Mouse (Mus musculus): ENCODE results near the gene Tmem80.

The Tmem80 gene

DNA sequence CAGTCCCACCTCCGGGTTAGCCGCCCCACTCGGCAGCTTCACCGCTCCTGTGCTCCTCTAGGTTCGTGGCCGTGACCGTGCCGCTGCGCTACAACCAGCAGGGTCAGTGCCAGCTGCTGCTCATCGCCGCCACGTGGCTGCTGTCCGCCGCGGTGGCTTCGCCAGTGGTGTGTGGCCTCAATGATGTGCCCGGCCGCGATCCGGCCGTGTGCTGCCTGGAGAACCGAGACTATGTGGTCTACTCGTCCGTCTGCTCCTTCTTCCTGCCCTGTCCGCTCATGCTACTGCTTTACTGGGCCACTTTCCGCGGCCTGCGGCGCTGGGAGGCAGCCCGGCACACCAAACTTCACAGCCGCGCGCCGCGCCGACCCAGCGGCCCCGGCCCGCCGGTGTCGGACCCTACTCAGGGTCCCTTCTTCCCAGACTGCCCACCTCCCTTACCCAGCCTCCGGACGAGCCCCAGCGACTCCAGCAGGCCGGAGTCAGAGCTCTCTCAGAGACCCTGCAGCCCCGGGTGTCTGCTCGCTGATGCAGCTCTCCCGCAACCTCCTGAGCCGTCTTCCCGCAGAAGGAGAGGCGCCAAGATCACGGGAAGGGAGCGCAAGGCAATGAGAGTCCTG, 33.6 kb upstream of the Tmem80 start:
- no peaks in the 10 kb centered on the region for H3K9me3 ChIP-seq (ENCODE audit: low read length)
- peaks cover 66% of the 10 kb centered on the region for H3K27me3 ChIP-seq (ENCODE audit: insufficient read depth, low read length)
- peaks cover 26% of the 10 kb centered on the region for H3K36me3 ChIP-seq (ENCODE audit: insufficient read depth, low read length)
- TF ChIP-seq POU5F1 (IDR thresholded peaks at IDR 0.05; ENCODE audit: borderline replicate concordance, low read length): no peak
- no peak for TF ChIP-seq NANOG (IDR thresholded peaks at IDR 0.05; ENCODE audit: borderline replicate concordance, low read length)
- no peak for TF ChIP-seq CTCF (conservative IDR thresholded peaks at IDR 0.05; ENCODE audit: low read length)
- peak overlapping the region; percentile 73 for H3K4me3 ChIP-seq (replicated peaks; ENCODE audit: low read length)
- H3K4me1 ChIP-seq (replicated peaks; ENCODE audit: low read depth, low read length): peaks cover 34% of the 10 kb centered on the region

DNA sequence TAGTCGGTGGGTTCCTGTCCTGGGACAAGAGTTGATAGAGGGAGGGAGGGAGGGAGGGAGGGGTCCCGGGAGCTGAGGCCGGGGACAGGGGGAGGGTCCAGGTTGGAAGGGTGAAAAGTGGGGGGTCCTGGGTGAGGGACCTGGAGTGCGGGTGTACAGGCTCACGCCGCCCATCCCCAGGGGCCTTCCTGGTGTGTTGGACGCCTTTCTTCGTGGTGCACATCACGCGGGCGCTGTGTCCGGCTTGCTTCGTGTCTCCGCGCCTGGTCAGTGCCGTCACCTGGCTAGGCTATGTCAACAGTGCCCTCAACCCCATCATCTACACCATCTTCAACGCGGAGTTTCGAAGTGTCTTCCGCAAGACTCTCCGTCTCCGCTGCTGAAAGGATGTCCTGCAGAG, 33.1 kb upstream of the Tmem80 start:
- Histone ChIP-seq H3K4me1 (replicated peaks; ENCODE audit: low read depth, low read length) (peaks cover 34% of the 10 kb centered on the region), H3K9me3 (ENCODE audit: low read length) (no peaks in the 10 kb centered on the region), H3K27me3 (ENCODE audit: insufficient read depth, low read length) (peaks cover 66% of the 10 kb centered on the region), H3K4me3 (replicated peaks; ENCODE audit: low read length) (peak overlapping the region; percentile 73), H3K36me3 (ENCODE audit: insufficient read depth, low read length) (peaks cover 32% of the 10 kb centered on the region)
- TF ChIP-seq CTCF (conservative IDR thresholded peaks at IDR 0.05; ENCODE audit: low read length): no peak
- TF ChIP-seq POU5F1 (IDR thresholded peaks at IDR 0.05; ENCODE audit: borderline replicate concordance, low read length): no peak
- TF ChIP-seq NANOG (IDR thresholded peaks at IDR 0.05; ENCODE audit: borderline replicate concordance, low read length): no peak

DNA sequence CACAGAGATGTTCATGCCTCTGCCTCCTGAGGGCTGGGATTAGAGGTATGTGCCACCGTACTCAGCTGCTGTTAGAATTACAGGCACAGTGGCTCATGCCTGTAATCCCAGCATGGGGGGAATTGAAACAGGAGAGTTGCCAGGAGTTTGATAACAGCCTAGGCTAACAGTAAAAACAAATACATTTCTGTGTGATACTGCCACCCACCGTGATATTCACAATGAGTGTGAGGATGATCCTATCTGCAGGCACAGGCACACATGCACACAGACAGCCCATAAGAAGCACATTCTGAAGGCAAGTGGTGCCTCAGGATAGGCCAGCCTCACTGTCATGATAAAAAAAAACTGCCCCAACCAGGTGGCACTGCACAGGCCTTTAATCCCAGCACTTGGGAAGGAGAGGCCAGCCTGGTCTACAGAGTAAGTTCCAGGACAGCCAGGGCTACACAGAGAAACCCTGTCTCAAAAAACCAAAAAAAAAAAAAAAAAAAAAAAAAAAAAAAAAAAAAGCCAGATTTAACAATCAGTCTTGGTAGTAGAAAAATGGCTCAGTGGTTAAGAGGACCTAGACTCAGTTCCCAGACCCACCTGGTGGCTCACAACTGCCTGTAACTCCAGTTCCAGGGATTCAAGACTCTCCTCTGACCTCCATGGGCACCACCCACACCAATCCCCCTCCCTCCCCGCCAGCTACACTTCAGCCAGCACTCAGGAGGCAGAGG, 29.5 kb upstream of the Tmem80 start:
- TF ChIP-seq CTCF (conservative IDR thresholded peaks at IDR 0.05; ENCODE audit: low read length): no peak
- no peak for TF ChIP-seq POU5F1 (IDR thresholded peaks at IDR 0.05; ENCODE audit: borderline replicate concordance, low read length)
- TF ChIP-seq NANOG (IDR thresholded peaks at IDR 0.05; ENCODE audit: borderline replicate concordance, low read length): no peak

DNA sequence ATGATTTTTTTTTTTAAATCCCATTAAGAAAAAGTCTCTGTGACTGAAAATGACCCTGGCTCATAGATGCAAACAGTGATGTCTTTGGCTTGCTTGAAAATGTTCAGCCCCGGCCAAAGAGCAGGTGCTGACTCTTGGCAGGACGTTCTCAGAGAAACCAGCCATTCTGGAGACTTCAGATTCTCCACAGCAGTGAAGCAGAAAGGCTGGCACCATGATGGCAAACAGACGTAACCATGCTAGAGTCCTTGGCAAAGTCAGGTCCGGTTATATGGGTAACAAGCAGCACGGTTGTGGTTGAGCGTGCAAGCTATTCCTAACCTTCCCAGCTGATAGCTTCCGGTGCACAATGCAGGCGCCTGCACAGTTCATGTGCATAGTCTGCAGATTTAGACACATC, 28.4 kb upstream of the Tmem80 start:
- no peaks in the 10 kb centered on the region for H3K9me3 ChIP-seq (ENCODE audit: low read length)
- no peak overlapping the region for H3K4me3 ChIP-seq (replicated peaks; ENCODE audit: low read length)
- peaks cover 78% of the 10 kb centered on the region for H3K36me3 ChIP-seq (ENCODE audit: insufficient read depth, low read length)
- H3K27me3 ChIP-seq (ENCODE audit: insufficient read depth, low read length): peaks cover 22% of the 10 kb centered on the region
- peaks cover 11% of the 10 kb centered on the region for H3K4me1 ChIP-seq (replicated peaks; ENCODE audit: low read depth, low read length)
- TF ChIP-seq POU5F1 (IDR thresholded peaks at IDR 0.05; ENCODE audit: borderline replicate concordance, low read length) (no peak), NANOG (IDR thresholded peaks at IDR 0.05; ENCODE audit: borderline replicate concordance, low read length) (no peak), CTCF (conservative IDR thresholded peaks at IDR 0.05; ENCODE audit: low read length) (no peak)

More for the DNA sequence above, 29.5 kb upstream of the Tmem80 start:
- Histone ChIP-seq H3K4me1 (replicated peaks; ENCODE audit: low read depth, low read length) (peaks cover 20% of the 10 kb centered on the region), H3K9me3 (ENCODE audit: low read length) (no peaks in the 10 kb centered on the region), H3K36me3 (ENCODE audit: insufficient read depth, low read length) (peaks cover 68% of the 10 kb centered on the region), H3K27me3 (ENCODE audit: insufficient read depth, low read length) (peaks cover 33% of the 10 kb centered on the region), H3K4me3 (replicated peaks; ENCODE audit: low read length) (no peak overlapping the region)

DNA sequence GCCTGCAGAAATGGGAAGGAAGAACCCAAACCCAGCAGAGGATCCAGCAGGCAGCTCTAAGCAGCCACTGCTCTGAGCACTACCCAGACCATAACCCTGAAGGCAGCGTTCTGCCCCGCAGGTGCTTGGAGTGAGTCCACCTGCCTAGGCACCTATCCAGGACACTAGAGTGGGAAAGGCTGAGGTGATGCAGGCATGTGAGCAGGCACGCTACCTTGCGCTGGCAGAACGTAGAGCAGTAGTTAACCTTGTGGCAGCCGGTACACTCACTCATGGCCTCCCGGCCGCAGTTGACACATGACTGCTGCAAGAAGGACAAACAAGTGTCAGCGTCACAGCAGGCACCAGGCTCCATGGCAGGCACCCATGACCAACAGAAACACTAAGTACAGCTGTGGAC, 26.2 kb upstream of the Tmem80 start:
- no peaks in the 10 kb centered on the region for H3K9me3 ChIP-seq (ENCODE audit: low read length)
- TF ChIP-seq POU5F1 (IDR thresholded peaks at IDR 0.05; ENCODE audit: borderline replicate concordance, low read length) (no peak), NANOG (IDR thresholded peaks at IDR 0.05; ENCODE audit: borderline replicate concordance, low read length) (no peak), CTCF (conservative IDR thresholded peaks at IDR 0.05; ENCODE audit: low read length) (no peak)
- H3K36me3 ChIP-seq (ENCODE audit: insufficient read depth, low read length): peaks cover 97% of the 10 kb centered on the region
- H3K4me3 ChIP-seq (replicated peaks; ENCODE audit: low read length): no peak overlapping the region
- H3K27me3 ChIP-seq (ENCODE audit: insufficient read depth, low read length): no peaks in the 10 kb centered on the region
- H3K4me1 ChIP-seq (replicated peaks; ENCODE audit: low read depth, low read length): no peaks in the 10 kb centered on the region

DNA sequence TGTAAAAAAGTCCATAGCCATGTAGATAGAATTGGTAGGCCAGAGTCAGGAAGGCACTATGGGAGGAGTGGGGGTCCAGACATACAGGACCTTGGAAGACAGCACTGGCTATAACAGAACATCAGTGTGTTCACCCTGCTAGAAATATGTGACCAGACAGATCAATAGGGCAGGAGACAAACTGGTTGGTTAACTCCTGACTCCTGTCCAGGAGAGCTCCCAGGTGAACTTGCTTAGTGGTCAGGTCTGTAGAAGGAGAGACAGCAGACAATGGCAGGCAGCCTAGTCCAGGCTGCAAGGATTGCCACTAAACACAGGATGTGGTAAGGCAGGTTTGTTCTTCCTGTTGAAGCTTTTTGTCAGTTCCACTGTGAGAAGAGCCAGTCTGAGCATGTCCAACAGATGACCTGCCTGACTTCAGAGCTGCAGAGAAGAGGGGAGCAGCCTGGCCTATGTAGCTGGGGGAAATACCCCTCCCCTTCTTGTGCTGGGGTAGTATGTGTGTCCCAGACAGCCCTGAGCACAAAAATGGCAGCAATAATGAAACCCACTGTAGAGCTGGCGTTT, 24.8 kb upstream of the Tmem80 start:
- H3K4me3 ChIP-seq (replicated peaks; ENCODE audit: low read length): no peak overlapping the region
- H3K36me3 ChIP-seq (ENCODE audit: insufficient read depth, low read length): peaks cover 97% of the 10 kb centered on the region
- no peaks in the 10 kb centered on the region for H3K9me3 ChIP-seq (ENCODE audit: low read length)
- H3K4me1 ChIP-seq (replicated peaks; ENCODE audit: low read depth, low read length): no peaks in the 10 kb centered on the region
- TF ChIP-seq CTCF (conservative IDR thresholded peaks at IDR 0.05; ENCODE audit: low read length): no peak
- TF ChIP-seq POU5F1 (IDR thresholded peaks at IDR 0.05; ENCODE audit: borderline replicate concordance, low read length): no peak
- no peak for TF ChIP-seq NANOG (IDR thresholded peaks at IDR 0.05; ENCODE audit: borderline replicate concordance, low read length)
- H3K27me3 ChIP-seq (ENCODE audit: insufficient read depth, low read length): no peaks in the 10 kb centered on the region

DNA sequence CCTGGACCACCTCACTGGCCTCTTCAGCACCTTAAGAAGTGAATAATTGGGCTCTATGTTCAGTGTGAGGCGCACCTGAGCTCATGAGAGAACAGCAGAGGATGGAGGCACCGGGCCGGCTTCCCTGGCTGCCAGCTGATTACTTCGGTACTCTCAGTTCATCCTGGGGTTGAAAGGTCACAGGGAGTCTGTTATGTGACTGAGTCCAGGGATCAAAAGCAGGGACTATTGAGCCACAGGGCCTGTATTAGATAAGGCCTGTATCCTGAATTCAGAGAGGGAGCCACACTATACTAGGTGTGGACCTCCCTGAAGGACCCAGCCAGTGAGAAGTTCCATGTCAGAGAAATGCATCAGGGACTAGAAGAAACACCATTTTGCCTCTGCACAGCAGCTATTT, 23.0 kb upstream of the Tmem80 start:
- no peaks in the 10 kb centered on the region for H3K27me3 ChIP-seq (ENCODE audit: insufficient read depth, low read length)
- TF ChIP-seq POU5F1 (IDR thresholded peaks at IDR 0.05; ENCODE audit: borderline replicate concordance, low read length): no peak
- no peak for TF ChIP-seq NANOG (IDR thresholded peaks at IDR 0.05; ENCODE audit: borderline replicate concordance, low read length)
- TF ChIP-seq CTCF (conservative IDR thresholded peaks at IDR 0.05; ENCODE audit: low read length): no peak
- H3K4me3 ChIP-seq (replicated peaks; ENCODE audit: low read length): no peak overlapping the region
- peaks cover 100% of the 10 kb centered on the region for H3K36me3 ChIP-seq (ENCODE audit: insufficient read depth, low read length)
- no peaks in the 10 kb centered on the region for H3K4me1 ChIP-seq (replicated peaks; ENCODE audit: low read depth, low read length)
- no peaks in the 10 kb centered on the region for H3K9me3 ChIP-seq (ENCODE audit: low read length)

DNA sequence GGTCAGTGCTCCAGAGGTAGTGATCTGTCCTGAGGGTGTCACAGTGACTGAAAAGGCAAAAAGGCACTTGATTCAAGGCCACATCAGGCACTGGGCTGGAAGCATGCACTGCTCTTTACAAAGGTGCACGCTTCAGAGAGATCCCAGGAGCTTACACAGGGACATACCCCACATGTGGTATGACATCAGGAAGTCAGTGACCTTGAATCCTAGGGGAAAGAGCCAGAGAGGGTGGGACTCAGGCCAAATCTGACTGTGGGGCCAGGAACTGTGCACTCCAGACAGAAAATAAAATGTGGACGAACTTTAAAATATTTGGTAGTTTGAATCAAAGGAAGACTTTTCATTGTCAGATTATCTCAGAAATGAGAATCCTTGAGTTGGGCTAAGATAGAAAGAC, 13.1 kb upstream of the Tmem80 start:
- peaks cover 1% of the 10 kb centered on the region for H3K4me1 ChIP-seq (replicated peaks; ENCODE audit: low read depth, low read length)
- TF ChIP-seq CTCF (conservative IDR thresholded peaks at IDR 0.05; ENCODE audit: low read length) (no peak), NANOG (IDR thresholded peaks at IDR 0.05; ENCODE audit: borderline replicate concordance, low read length) (no peak), POU5F1 (IDR thresholded peaks at IDR 0.05; ENCODE audit: borderline replicate concordance, low read length) (no peak)
- H3K36me3 ChIP-seq (ENCODE audit: insufficient read depth, low read length): peaks cover 100% of the 10 kb centered on the region
- no peak overlapping the region for H3K4me3 ChIP-seq (replicated peaks; ENCODE audit: low read length)
- no peaks in the 10 kb centered on the region for H3K9me3 ChIP-seq (ENCODE audit: low read length)
- H3K27me3 ChIP-seq (ENCODE audit: insufficient read depth, low read length): no peaks in the 10 kb centered on the region

All from E14TG2a.4 (cell line).